Comparison of ENCODE assay signal across 8 mouse cellular contexts in the genomic region with DNA sequence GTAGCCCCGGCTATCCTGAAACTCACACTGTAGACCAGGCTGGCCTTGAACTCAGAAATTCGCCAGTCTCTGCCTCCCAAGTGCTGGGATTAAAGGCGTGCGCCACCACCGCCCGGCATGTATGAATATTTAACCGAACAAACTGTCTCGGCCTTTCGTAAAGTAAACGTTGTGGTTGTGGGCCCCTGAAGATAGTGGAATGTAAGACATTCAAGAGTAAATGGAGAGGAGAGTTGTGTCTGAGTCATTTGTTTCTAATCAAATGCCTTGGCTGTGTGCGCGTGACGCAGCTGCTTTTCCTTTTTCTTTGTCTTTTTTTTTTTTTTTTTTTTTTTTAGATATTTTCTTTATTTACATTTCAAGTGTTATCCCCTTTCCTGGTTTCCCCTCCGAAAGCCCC. TPM values are rescaled to one million over a fixed set of nuclear protein-coding genes. Genes with fewer than 3 reads are reported as not detected.
DNase-seq lines count a peak whose midpoint lies in the region; ATAC-seq and TF ChIP-seq lines count a peak whose summit lies in the region.
"Not testable (repeated sequence)": the region's sequence is repeated elsewhere in the genome, so short reads cannot be mapped to it uniquely, and the experiment has no call there.
"Had no signal": no experiment of that assay in that cellular context is flagged by ENCODE, and none has a peak within 500 bp of the region (broad histone marks: within the 10 kb centered on the region; RNA-seq: fewer than 3 reads in every experiment).

No protein-coding gene starts in this region.

- not testable (repeated sequence) for H3K9ac ChIP-seq in ES-E14 (ENCODE audit: insufficient read depth, low read depth, low read length, poor library complexity, severe bottlenecking); heart, embryonic 12.5 days; heart, embryonic 14.5 days (ENCODE audit: low read length); heart, embryonic 16.5 days (ENCODE audit: low read length); liver, embryonic 11.5 days (ENCODE audit: low read depth, low read length); liver, postnatal 0 days (replicated peaks)

- WGBS in heart, embryonic 12.5 days, result 72% methylated on average over 14 of the region's 14 CpGs
- 73% methylated on average over 14 of the region's 14 CpGs for WGBS in heart, embryonic 14.5 days
- WGBS in heart, embryonic 16.5 days, result 78% methylated on average over 14 of the region's 14 CpGs
- WGBS in liver, embryonic 11.5 days, result 83% methylated on average over 14 of the region's 14 CpGs
- 78% methylated on average over 14 of the region's 14 CpGs for WGBS in liver, postnatal 0 days (ENCODE audit: insufficient replicate concordance)

- TF ChIP-seq EP300 in liver, postnatal 0 days (IDR thresholded peaks at IDR 0.05; ENCODE audit: low read depth), result not testable (repeated sequence)

- not testable (repeated sequence) for H3K27ac ChIP-seq in ES-E14 (ENCODE audit: insufficient read depth, low read depth, low read length, poor library complexity, severe bottlenecking); liver, embryonic 11.5 days (ENCODE audit: low read depth, low read length)
- H3K27ac ChIP-seq in heart, embryonic 12.5 days (ENCODE audit: poor library complexity, severe bottlenecking), result peak overlapping the region; percentile 73
- H3K27ac ChIP-seq in heart, embryonic 14.5 days (replicated peaks in 1 of 2; ENCODE audit: control insufficient read depth in 1 of 2, insufficient read depth in 1 of 2, low read depth in 2 of 2, low read length in 2 of 2), result peak overlapping the region; percentile 12 to 56; a peak in 1 of 4 replicates
- H3K27ac ChIP-seq in heart, embryonic 16.5 days (ENCODE audit: low read length), result peak overlapping the region; percentile 65
- peak overlapping the region; percentile 55; the same call in 1 of the 2 replicates for H3K27ac ChIP-seq in liver, postnatal 0 days (ENCODE audit: low read depth)

- DNase-seq in ES-E14 (ENCODE audit: low read depth, low spot score); liver, embryonic 11.5 days (ENCODE audit: low spot score); liver, postnatal 0 days: not testable (repeated sequence)
- DNase-seq in heart, adult 11 months, result peak; percentile 86

- not testable (repeated sequence) for TF ChIP-seq CTCF in liver, postnatal 0 days (IDR thresholded peaks at IDR 0.05; ENCODE audit: low read depth)

- H3K4me3 ChIP-seq in ES-E14 (ENCODE audit: insufficient read depth in 1 of 2, low read depth in 1 of 2, low read length in 2 of 2, poor library complexity in 1 of 2, severe bottlenecking in 1 of 2); heart, embryonic 12.5 days; heart, embryonic 14.5 days (ENCODE audit: control insufficient read depth in 1 of 2, insufficient read depth in 1 of 2, low read depth in 1 of 2, low read length in 2 of 2); heart, embryonic 16.5 days (ENCODE audit: low read length); liver, embryonic 11.5 days (ENCODE audit: low read depth, low read length); liver, postnatal 0 days (ENCODE audit: low read depth, low read length): not testable (repeated sequence)

- H3K4me2 ChIP-seq in heart, embryonic 12.5 days; heart, embryonic 14.5 days (ENCODE audit: low read length); heart, embryonic 16.5 days (ENCODE audit: low read depth, low read length); liver, embryonic 11.5 days; liver, postnatal 0 days (ENCODE audit: low read depth, low read length): not testable (repeated sequence)

- H3K4me1 ChIP-seq in ES-E14 (ENCODE audit: control insufficient read depth in 2 of 2, insufficient read depth in 2 of 2, low read length in 2 of 2, poor library complexity in 1 of 2); liver, embryonic 11.5 days (replicated peaks; ENCODE audit: control insufficient read depth, insufficient read depth, low read length): not testable (repeated sequence)
- H3K4me1 ChIP-seq in heart, embryonic 12.5 days (replicated peaks), result peaks cover 36% of the 10 kb centered on the region
- peaks cover 3 to 14% of the 10 kb centered on the region in 2 experiments for H3K4me1 ChIP-seq in heart, embryonic 14.5 days (ENCODE audit: control insufficient read depth in 2 of 2, insufficient read depth in 2 of 2, low read length in 2 of 2)
- peaks cover 16% of the 10 kb centered on the region for H3K4me1 ChIP-seq in heart, embryonic 16.5 days (ENCODE audit: control insufficient read depth, insufficient read depth, low read length)
- H3K4me1 ChIP-seq in liver, postnatal 0 days (ENCODE audit: insufficient read depth), result peaks cover 23% of the 10 kb centered on the region

- not testable (repeated sequence) for H3K27me3 ChIP-seq in heart, embryonic 12.5 days (replicated peaks); heart, embryonic 14.5 days (ENCODE audit: control insufficient read depth, insufficient read depth, low read length); heart, embryonic 16.5 days (ENCODE audit: control insufficient read depth, insufficient read depth, low read length); liver, embryonic 11.5 days (replicated peaks; ENCODE audit: control insufficient read depth, insufficient read depth, low read length); liver, postnatal 0 days (ENCODE audit: insufficient read depth, low read length)

- in situ Hi-C loops in ES-E14 (cut with MboI; ENCODE audit: low sequenced_read_pairs in 2 of 2, unreplicated experiment in 2 of 2), result not testable (repeated sequence)

- H3K9me3 ChIP-seq in ES-E14 (ENCODE audit: control insufficient read depth, insufficient read depth, low read depth, low read length); heart, embryonic 12.5 days (replicated peaks); heart, embryonic 14.5 days (ENCODE audit: control insufficient read depth, low read length); heart, embryonic 16.5 days (replicated peaks; ENCODE audit: control insufficient read depth, low read length); liver, embryonic 11.5 days (ENCODE audit: control insufficient read depth, low read length); liver, postnatal 0 days (ENCODE audit: low read length): not testable (repeated sequence)

- not testable (repeated sequence) for ATAC-seq in heart, embryonic 12.5 days (ENCODE audit: insufficient number of reproducible peaks, low FRiP score); heart, embryonic 14.5 days (ENCODE audit: insufficient number of reproducible peaks, insufficient read depth, low FRiP score, low read depth); heart, embryonic 16.5 days (replicated peaks; ENCODE audit: extremely low read depth, insufficient read depth, low FRiP score); liver, postnatal 0 days
- 0 out of 2 replicates have a peak, but pooled peaks have one; percentile 6 for ATAC-seq in liver, embryonic 11.5 days (replicated peaks; ENCODE audit: low FRiP score)

- H3K36me3 ChIP-seq in ES-E14 (ENCODE audit: control insufficient read depth, insufficient read depth, low read length, poor library complexity, severe bottlenecking); heart, embryonic 12.5 days; heart, embryonic 14.5 days (ENCODE audit: control insufficient read depth, insufficient read depth, low read length); heart, embryonic 16.5 days (ENCODE audit: control insufficient read depth, insufficient read depth); liver, embryonic 11.5 days (ENCODE audit: control insufficient read depth, insufficient read depth, low read length); liver, postnatal 0 days (replicated peaks; ENCODE audit: insufficient read depth, low read length): not testable (repeated sequence)

TF ChIP-seq in ES-E14, 5 proteins besides CTCF, POLR2A, EP300 and RAD21:
- peak; percentile 6 for TF ChIP-seq ZNF384 (IDR thresholded peaks at IDR 0.05; ENCODE audit: low read depth, low read length)
TF ChIP-seq in ES-E14: peak in this region for 1; not testable (repeated sequence) for 4.

RNA-seq across cellular contexts. Expression of gene Calcrl, which starts 36.7 kb away (rescaled TPM):
- 1.0 and 1.2 TPM in 2 replicates for total RNA-seq in ES-E14 (2012; rRNA removed)
- polyA plus RNA-seq in heart, embryonic 12.5 days (2016; fragmentation: Nextera tagmentation; extraction: Ambion mirVana), result 65.1 and 69.5 TPM in 2 replicates
- polyA plus RNA-seq in heart, embryonic 14.5 days (2014; fragmentation: Nextera tagmentation; extraction: Ambion mirVana), result 44.6 and 55.3 TPM in 2 replicates
- polyA plus RNA-seq in heart, embryonic 16.5 days (2015; fragmentation: Nextera tagmentation; extraction: Ambion mirVana), result 37.5 and 38.4 TPM in 2 replicates
- polyA plus RNA-seq in liver, embryonic 11.5 days (2014; fragmentation: Nextera tagmentation; extraction: Ambion mirVana), result 30.4 and 37.2 TPM in 2 replicates
- 9.4 and 12.8 TPM in 2 replicates for polyA plus RNA-seq in liver, postnatal 0 days (2015; fragmentation: Nextera tagmentation; extraction: Ambion mirVana)
- total RNA-seq: MEL had no signal
